Mouse (Mus musculus): ENCODE data around the gene Ophn1. TPM values are rescaled to one million over a fixed set of nuclear protein-coding genes. Genes with fewer than 3 reads are reported as not detected.

Gene Ophn1
- 14.2 and 15.7 TPM in 2 replicates for polyA plus RNA-seq (2016; fragmentation: Nextera tagmentation; extraction: Ambion mirVana)

GRCm38 (mm10) chrX:98890406-98891116 is at the start of gene Ophn1:
TSS of gene Ophn1 (minus strand) at chrX:98891025.
- no peaks in the 10 kb centered on the region for H3K9me3 ChIP-seq
- DNase-seq (ENCODE audit: extremely low spot score, low spot score), result peak; percentile 49
- H3K27ac ChIP-seq, result peak within 1 kb of the TSS; percentile 84
- H3K4me3 ChIP-seq, result peak within 1 kb of the TSS; percentile 63
- peaks cover 8% of the 10 kb centered on the region; the same call in 1 of the 2 replicates for H3K4me1 ChIP-seq
- peaks cover 55% of the 10 kb centered on the region for H3K27me3 ChIP-seq (ENCODE audit: poor library complexity, severe bottlenecking)
- no peaks in the 10 kb centered on the region for H3K36me3 ChIP-seq (replicated peaks)
- 16% methylated on average over 47 of the region's 48 CpGs for WGBS

- Histone ChIP-seq H3K27ac (peak overlapping the region; percentile 91), H3K27me3 (ENCODE audit: poor library complexity, severe bottlenecking) (peaks cover 21% of the 10 kb centered on the region), H3K4me3 (peak overlapping the region; percentile 64), H3K9me3 (no peaks in the 10 kb centered on the region), H3K4me1 (0 out of 2 replicates have a peak, but pooled peaks cover 8% of the 10 kb centered on the region), H3K36me3 (replicated peaks) (peaks cover 6% of the 10 kb centered on the region)
- DNase-seq (ENCODE audit: extremely low spot score, low spot score), result peak; percentile 89
- 14% methylated on average over 57 of the region's 57 CpGs for WGBS
Observed at GRCm38 (mm10) chrX:98937555-98938294, 46.9 kb upstream of the Ophn1 start.

- DNase-seq (ENCODE audit: extremely low spot score, low spot score), result peak; percentile 88
- Histone ChIP-seq H3K36me3 (replicated peaks) (peaks cover 2% of the 10 kb centered on the region; the same call in 1 of the 2 replicates), H3K4me3 (peak overlapping the region; percentile 64), H3K4me1 (0 out of 2 replicates have a peak, but pooled peaks cover 8% of the 10 kb centered on the region), H3K9me3 (no peaks in the 10 kb centered on the region), H3K27me3 (ENCODE audit: poor library complexity, severe bottlenecking) (peaks cover 21% of the 10 kb centered on the region), H3K27ac (peak overlapping the region; percentile 91)
- 21% methylated on average over 66 of the region's 66 CpGs for WGBS
Observed at GRCm38 (mm10) chrX:98936707-98937554, 46.1 kb upstream of the Ophn1 start.

- 81% methylated on average over 3 of the region's 3 CpGs for WGBS
- H3K27ac ChIP-seq, result peak within 1 kb of the TSS; percentile 91
Observed at GRCm38 (mm10) chrX:98936101-98936500, 45.3 kb upstream of the Ophn1 start, which contains the start of gene Yipf6. TSS of gene Yipf6 (plus strand) at chrX:98936316.

GRCm38 (mm10) chrX:98919423-98919822 is 28.6 kb upstream of the Ophn1 start:
- 27% methylated on average over 6 of the region's 6 CpGs for WGBS
- 0 out of 2 replicates have a peak, but pooled peaks cover 4% of the 10 kb centered on the region for H3K4me1 ChIP-seq
- H3K36me3 ChIP-seq (replicated peaks), result no peaks in the 10 kb centered on the region
- H3K27me3 ChIP-seq (ENCODE audit: poor library complexity, severe bottlenecking), result peaks cover 41% of the 10 kb centered on the region
- no peak overlapping the region for H3K27ac ChIP-seq
- no peak overlapping the region for H3K4me3 ChIP-seq
- no peak for DNase-seq (ENCODE audit: extremely low spot score, low spot score)
- H3K9me3 ChIP-seq, result no peaks in the 10 kb centered on the region

More at GRCm38 (mm10) chrX:98936101-98936500, 45.3 kb upstream of the Ophn1 start, which contains the start of gene Yipf6:
- H3K4me1 ChIP-seq, result 0 out of 2 replicates have a peak, but pooled peaks cover 8% of the 10 kb centered on the region
- no peaks in the 10 kb centered on the region for H3K36me3 ChIP-seq (replicated peaks)
- H3K27me3 ChIP-seq (ENCODE audit: poor library complexity, severe bottlenecking), result peaks cover 21% of the 10 kb centered on the region
- H3K4me3 ChIP-seq, result peak within 1 kb of the TSS; percentile 64
- no peak for DNase-seq (ENCODE audit: extremely low spot score, low spot score)
- no peaks in the 10 kb centered on the region for H3K9me3 ChIP-seq

GRCm38 (mm10) chrX:98908910-98909309 is 18.1 kb upstream of the Ophn1 start:
- Histone ChIP-seq H3K36me3 (replicated peaks) (no peaks in the 10 kb centered on the region), H3K9me3 (no peaks in the 10 kb centered on the region)
- 53% methylated on average over 1 of the region's 1 CpGs for WGBS

GRCm38 (mm10) chrX:98904226-98904625 is 13.4 kb upstream of the Ophn1 start:
- Histone ChIP-seq H3K27ac (no peak overlapping the region), H3K27me3 (ENCODE audit: poor library complexity, severe bottlenecking) (peaks cover 24% of the 10 kb centered on the region), H3K4me3 (no peak overlapping the region), H3K9me3 (no peaks in the 10 kb centered on the region), H3K36me3 (replicated peaks) (no peaks in the 10 kb centered on the region), H3K4me1 (no peaks in the 10 kb centered on the region)
- no peak for DNase-seq (ENCODE audit: extremely low spot score, low spot score)
- WGBS, result 91% methylated on average over 6 of the region's 6 CpGs

More at GRCm38 (mm10) chrX:98908910-98909309, 18.1 kb upstream of the Ophn1 start:
- H3K27ac ChIP-seq, result no peak overlapping the region
- no peak overlapping the region for H3K4me3 ChIP-seq
- DNase-seq (ENCODE audit: extremely low spot score, low spot score), result no peak
- H3K4me1 ChIP-seq, result no peaks in the 10 kb centered on the region
- H3K27me3 ChIP-seq (ENCODE audit: poor library complexity, severe bottlenecking), result peaks cover 31% of the 10 kb centered on the region

- Histone ChIP-seq H3K4me1 (no peaks in the 10 kb centered on the region), H3K27ac (no peak overlapping the region), H3K27me3 (ENCODE audit: poor library complexity, severe bottlenecking) (no peaks in the 10 kb centered on the region; the same call in 1 of the 2 replicates), H3K36me3 (replicated peaks) (no peaks in the 10 kb centered on the region), H3K9me3 (no peaks in the 10 kb centered on the region), H3K4me3 (no peak overlapping the region)
- DNase-seq (ENCODE audit: extremely low spot score, low spot score), result no peak
- 82% methylated on average over 3 of the region's 3 CpGs for WGBS
Observed at GRCm38 (mm10) chrX:98898307-98898706, 7.5 kb upstream of the Ophn1 start.

- peak; percentile 27 for DNase-seq (ENCODE audit: extremely low spot score, low spot score)
- Histone ChIP-seq H3K27ac (peak overlapping the region; percentile 84), H3K36me3 (replicated peaks) (no peaks in the 10 kb centered on the region), H3K4me3 (peak overlapping the region; percentile 63), H3K9me3 (no peaks in the 10 kb centered on the region), H3K27me3 (ENCODE audit: poor library complexity, severe bottlenecking) (peaks cover 59% of the 10 kb centered on the region), H3K4me1 (peaks cover 8% of the 10 kb centered on the region; the same call in 1 of the 2 replicates)
- 17% methylated on average over 14 of the region's 14 CpGs for WGBS
Observed at GRCm38 (mm10) chrX:98890072-98890405, 786 bp downstream of the Ophn1 start.

- Histone ChIP-seq H3K27ac (no peak overlapping the region), H3K27me3 (ENCODE audit: poor library complexity, severe bottlenecking) (peaks cover 73% of the 10 kb centered on the region), H3K4me3 (no peak overlapping the region), H3K36me3 (replicated peaks) (no peaks in the 10 kb centered on the region), H3K9me3 (no peaks in the 10 kb centered on the region), H3K4me1 (no peaks in the 10 kb centered on the region)
- 90% methylated on average over 2 of the region's 2 CpGs for WGBS
- DNase-seq (ENCODE audit: extremely low spot score, low spot score), result no peak
Observed at GRCm38 (mm10) chrX:98881983-98882382, 8.8 kb downstream of the Ophn1 start.

- Histone ChIP-seq H3K27ac (no peak overlapping the region), H3K36me3 (replicated peaks) (no peaks in the 10 kb centered on the region), H3K27me3 (ENCODE audit: poor library complexity, severe bottlenecking) (peaks cover 70% of the 10 kb centered on the region), H3K4me3 (no peak overlapping the region), H3K9me3 (no peaks in the 10 kb centered on the region), H3K4me1 (no peaks in the 10 kb centered on the region)
- no peak for DNase-seq (ENCODE audit: extremely low spot score, low spot score)
- 91% methylated on average over 2 of the region's 2 CpGs for WGBS
Observed at GRCm38 (mm10) chrX:98881085-98881484, 9.7 kb downstream of the Ophn1 start.

GRCm38 (mm10) chrX:98880314-98880713 is 10.5 kb downstream of the Ophn1 start:
- WGBS, result 88% methylated on average over 6 of the region's 6 CpGs
- no peaks in the 10 kb centered on the region for H3K36me3 ChIP-seq (replicated peaks)
- no peaks in the 10 kb centered on the region for H3K9me3 ChIP-seq
- H3K27me3 ChIP-seq (ENCODE audit: poor library complexity, severe bottlenecking), result peaks cover 66% of the 10 kb centered on the region
- no peak overlapping the region for H3K27ac ChIP-seq
- 0 out of 2 replicates have a peak, but pooled peaks cover 2% of the 10 kb centered on the region for H3K4me1 ChIP-seq
- H3K4me3 ChIP-seq, result no peak overlapping the region
- DNase-seq (ENCODE audit: extremely low spot score, low spot score), result no peak

Measured in forebrain, embryonic 10.5 days (tissue).